Mouse (Mus musculus): ENCODE results near the gene Aprt. TPM values are rescaled to one million over a fixed set of nuclear protein-coding genes. Genes with fewer than 3 reads are reported as not detected.

The Aprt gene
- polyA plus RNA-seq, 1 experiment from 2014 or later = 156 TPM

- Histone ChIP-seq H3K9me3 (replicated peaks; ENCODE audit: control insufficient read depth, low read length, poor library complexity, severe bottlenecking) (no peaks in the 10 kb centered on the region), H3K36me3 (ENCODE audit: control insufficient read depth, insufficient read depth, low read length) (no peaks in the 10 kb centered on the region), H3K4me3 (ENCODE audit: low read depth, low read length) (no peak overlapping the region), H3K4me1 (ENCODE audit: control insufficient read depth, insufficient read depth, low read length) (peaks cover 12% of the 10 kb centered on the region), H3K9ac (ENCODE audit: low read depth, low read length) (no peak overlapping the region), H3K27ac (ENCODE audit: low read length) (no peak overlapping the region), H3K4me2 (ENCODE audit: low read length) (no peak overlapping the region), H3K27me3 (ENCODE audit: control insufficient read depth, insufficient read depth, low read depth, low read length) (no peaks in the 10 kb centered on the region)
- 71% methylated on average over 9 of the region's 9 CpGs for WGBS
- no peak for ATAC-seq
Observed at GRCm38 (mm10) chr8:122616181-122616905, 39.6 kb upstream of the Aprt start.

GRCm38 (mm10) chr8:122611295-122612133 is 34.8 kb upstream of the Aprt start, which contains the start of the genes Galns and Trappc2l:
Gene Galns (minus strand): TSS chr8:122611463.
Gene Trappc2l (plus strand): TSS chr8:122611640.
- Histone ChIP-seq H3K4me1 (ENCODE audit: control insufficient read depth, insufficient read depth, low read length) (peaks cover 16% of the 10 kb centered on the region), H3K27me3 (ENCODE audit: control insufficient read depth, insufficient read depth, low read depth, low read length) (no peaks in the 10 kb centered on the region), H3K4me3 (ENCODE audit: low read depth, low read length) (peak within 1 kb of the TSS; percentile 74), H3K27ac (ENCODE audit: low read length) (peak within 1 kb of the TSS; percentile 90), H3K4me2 (ENCODE audit: low read length) (peak within 1 kb of the TSS; percentile 89), H3K36me3 (ENCODE audit: control insufficient read depth, insufficient read depth, low read length) (no peaks in the 10 kb centered on the region), H3K9ac (ENCODE audit: low read depth, low read length) (peak within 1 kb of the TSS; percentile 88), H3K9me3 (replicated peaks; ENCODE audit: control insufficient read depth, low read length, poor library complexity, severe bottlenecking) (no peaks in the 10 kb centered on the region)
- peak; percentile 95 for ATAC-seq
- WGBS = 0% methylated on average over 55 of the region's 57 CpGs

GRCm38 (mm10) chr8:122610612-122611277 is 34.0 kb upstream of the Aprt start:
- peak; percentile 12; the same call in 1 of the 2 replicates for ATAC-seq
- Histone ChIP-seq H3K27me3 (ENCODE audit: control insufficient read depth, insufficient read depth, low read depth, low read length) (no peaks in the 10 kb centered on the region), H3K27ac (ENCODE audit: low read length) (peak overlapping the region; percentile 78), H3K36me3 (ENCODE audit: control insufficient read depth, insufficient read depth, low read length) (no peaks in the 10 kb centered on the region), H3K4me2 (ENCODE audit: low read length) (peak overlapping the region; percentile 89), H3K4me3 (ENCODE audit: low read depth, low read length) (peak overlapping the region; percentile 74), H3K4me1 (ENCODE audit: control insufficient read depth, insufficient read depth, low read length) (peaks cover 16% of the 10 kb centered on the region), H3K9ac (ENCODE audit: low read depth, low read length) (peak overlapping the region; percentile 85), H3K9me3 (replicated peaks; ENCODE audit: control insufficient read depth, low read length, poor library complexity, severe bottlenecking) (no peaks in the 10 kb centered on the region)
- WGBS = under 1% methylated on average over 20 of the region's 20 CpGs

- no peaks in the 10 kb centered on the region for H3K36me3 ChIP-seq (ENCODE audit: control insufficient read depth, insufficient read depth, low read length)
- no peaks in the 10 kb centered on the region for H3K9me3 ChIP-seq (replicated peaks; ENCODE audit: control insufficient read depth, low read length, poor library complexity, severe bottlenecking)
- H3K27ac ChIP-seq (ENCODE audit: low read length) = no peak overlapping the region
- peak overlapping the region; percentile 89 for H3K4me2 ChIP-seq (ENCODE audit: low read length)
- peak overlapping the region; percentile 74; the same call in 1 of the 2 replicates for H3K4me3 ChIP-seq (ENCODE audit: low read depth, low read length)
- WGBS = 50% methylated on average over 4 of the region's 4 CpGs
- peaks cover 16% of the 10 kb centered on the region for H3K4me1 ChIP-seq (ENCODE audit: control insufficient read depth, insufficient read depth, low read length)
- no peak for ATAC-seq
- no peaks in the 10 kb centered on the region for H3K27me3 ChIP-seq (ENCODE audit: control insufficient read depth, insufficient read depth, low read depth, low read length)
- no peak overlapping the region for H3K9ac ChIP-seq (ENCODE audit: low read depth, low read length)
Observed at GRCm38 (mm10) chr8:122610209-122610608, 33.5 kb upstream of the Aprt start.

- H3K4me1 ChIP-seq (ENCODE audit: control insufficient read depth, insufficient read depth, low read length) = peaks cover 6% of the 10 kb centered on the region
- H3K9ac ChIP-seq (ENCODE audit: low read depth, low read length) = no peak overlapping the region
- H3K4me2 ChIP-seq (ENCODE audit: low read length) = no peak overlapping the region
- WGBS = 84% methylated on average over 11 of the region's 12 CpGs
- no peaks in the 10 kb centered on the region for H3K36me3 ChIP-seq (ENCODE audit: control insufficient read depth, insufficient read depth, low read length)
- no peak for ATAC-seq
- H3K9me3 ChIP-seq (replicated peaks; ENCODE audit: control insufficient read depth, low read length, poor library complexity, severe bottlenecking) = no peaks in the 10 kb centered on the region
- H3K27me3 ChIP-seq (ENCODE audit: control insufficient read depth, insufficient read depth, low read depth, low read length) = no peaks in the 10 kb centered on the region
- H3K4me3 ChIP-seq (ENCODE audit: low read depth, low read length) = no peak overlapping the region
- H3K27ac ChIP-seq (ENCODE audit: low read length) = no peak overlapping the region
Observed at GRCm38 (mm10) chr8:122606810-122607209, 30.1 kb upstream of the Aprt start.

- ATAC-seq = no peak
- 87% methylated on average over 4 of the region's 4 CpGs for WGBS
- no peak overlapping the region for H3K9ac ChIP-seq (ENCODE audit: low read depth, low read length)
Observed at GRCm38 (mm10) chr8:122605367-122605766, 28.7 kb upstream of the Aprt start.

GRCm38 (mm10) chr8:122604640-122605039 is 27.9 kb upstream of the Aprt start:
- no peaks in the 10 kb centered on the region for H3K36me3 ChIP-seq (ENCODE audit: control insufficient read depth, insufficient read depth, low read length)
- H3K4me3 ChIP-seq (ENCODE audit: low read depth, low read length) = no peak overlapping the region
- H3K4me1 ChIP-seq (ENCODE audit: control insufficient read depth, insufficient read depth, low read length) = no peaks in the 10 kb centered on the region
- no peak overlapping the region for H3K27ac ChIP-seq (ENCODE audit: low read length)
- H3K9ac ChIP-seq (ENCODE audit: low read depth, low read length) = no peak overlapping the region
- no peaks in the 10 kb centered on the region for H3K9me3 ChIP-seq (replicated peaks; ENCODE audit: control insufficient read depth, low read length, poor library complexity, severe bottlenecking)
- H3K27me3 ChIP-seq (ENCODE audit: control insufficient read depth, insufficient read depth, low read depth, low read length) = no peaks in the 10 kb centered on the region
- H3K4me2 ChIP-seq (ENCODE audit: low read length) = no peak overlapping the region
- ATAC-seq = no peak
- 80% methylated on average over 1 of the region's 1 CpGs for WGBS

More at GRCm38 (mm10) chr8:122605367-122605766, 28.7 kb upstream of the Aprt start:
- H3K9me3 ChIP-seq (replicated peaks; ENCODE audit: control insufficient read depth, low read length, poor library complexity, severe bottlenecking) = no peaks in the 10 kb centered on the region
- peaks cover under 1% of the 10 kb centered on the region; the same call in 1 of the 2 replicates for H3K4me1 ChIP-seq (ENCODE audit: control insufficient read depth, insufficient read depth, low read length)
- no peaks in the 10 kb centered on the region for H3K27me3 ChIP-seq (ENCODE audit: control insufficient read depth, insufficient read depth, low read depth, low read length)
- H3K4me3 ChIP-seq (ENCODE audit: low read depth, low read length) = no peak overlapping the region
- no peak overlapping the region for H3K27ac ChIP-seq (ENCODE audit: low read length)
- H3K36me3 ChIP-seq (ENCODE audit: control insufficient read depth, insufficient read depth, low read length) = no peaks in the 10 kb centered on the region
- no peak overlapping the region for H3K4me2 ChIP-seq (ENCODE audit: low read length)

- no peak for ATAC-seq
- WGBS = 87% methylated on average over 9 of the region's 9 CpGs
- H3K27me3 ChIP-seq (ENCODE audit: control insufficient read depth, insufficient read depth, low read depth, low read length) = no peaks in the 10 kb centered on the region
- H3K4me3 ChIP-seq (ENCODE audit: low read depth, low read length) = no peak overlapping the region
- no peak overlapping the region for H3K27ac ChIP-seq (ENCODE audit: low read length)
- H3K36me3 ChIP-seq (ENCODE audit: control insufficient read depth, insufficient read depth, low read length) = no peaks in the 10 kb centered on the region; the same call in 1 of the 2 replicates
- H3K4me1 ChIP-seq (ENCODE audit: control insufficient read depth, insufficient read depth, low read length) = no peaks in the 10 kb centered on the region
- no peak overlapping the region for H3K4me2 ChIP-seq (ENCODE audit: low read length)
- no peaks in the 10 kb centered on the region for H3K9me3 ChIP-seq (replicated peaks; ENCODE audit: control insufficient read depth, low read length, poor library complexity, severe bottlenecking)
- H3K9ac ChIP-seq (ENCODE audit: low read depth, low read length) = no peak overlapping the region
Observed at GRCm38 (mm10) chr8:122600666-122601065, 24.0 kb upstream of the Aprt start.
